Mouse (Mus musculus): ENCODE results near the gene Gnat2. TPM values are rescaled to one million over a fixed set of nuclear protein-coding genes. Genes with fewer than 3 reads are reported as not detected.

Gene Gnat2
- polyA plus RNA-seq, 1 experiment = 2.1 TPM

GRCm38 (mm10) chr3:108083904-108084407 is 8.6 kb upstream of the Gnat2 start:
- WGBS = 68% methylated on average over 4 of the region's 4 CpGs
- no peak for DNase-seq (ENCODE audit: low read depth, low spot score)

- WGBS = 6% methylated on average over 13 of the region's 13 CpGs
Measured at GRCm38 (mm10) chr3:108084767-108085270, 7.8 kb upstream of the Gnat2 start.

GRCm38 (mm10) chr3:108085281-108085720 is 7.3 kb upstream of the Gnat2 start:
- peak; percentile 84 for DNase-seq (ENCODE audit: low read depth, low spot score)

More at GRCm38 (mm10) chr3:108084767-108085270, 7.8 kb upstream of the Gnat2 start:
- DNase-seq (ENCODE audit: low read depth, low spot score) = no peak

GRCm38 (mm10) chr3:108085721-108086469 is 6.7 kb upstream of the Gnat2 start:
- under 1% methylated on average over 31 of the region's 31 CpGs for WGBS
- peak; percentile 60 for DNase-seq (ENCODE audit: low read depth, low spot score)

More at GRCm38 (mm10) chr3:108085281-108085720, 7.3 kb upstream of the Gnat2 start:
- under 1% methylated on average over 14 of the region's 14 CpGs for WGBS

GRCm38 (mm10) chr3:108086470-108086979 is 6.1 kb upstream of the Gnat2 start, which contains the start of gene Ampd2:
Gene Ampd2 (minus strand): TSS chr3:108086651.
- DNase-seq (ENCODE audit: low read depth, low spot score) = peak; percentile 64
- WGBS = under 1% methylated on average over 29 of the region's 29 CpGs

- no peak for DNase-seq (ENCODE audit: low read depth, low spot score)
- 88% methylated on average over 3 of the region's 3 CpGs for WGBS
Measured at GRCm38 (mm10) chr3:108087329-108087728, 5.3 kb upstream of the Gnat2 start.

- WGBS = 53% methylated on average over 5 of the region's 5 CpGs
- no peak for DNase-seq (ENCODE audit: low read depth, low spot score)
Measured at GRCm38 (mm10) chr3:108088842-108089380, 3.7 kb upstream of the Gnat2 start.

GRCm38 (mm10) chr3:108089916-108090315 is 2.7 kb upstream of the Gnat2 start:
- no peak for DNase-seq (ENCODE audit: low read depth, low spot score)
- WGBS = 46% methylated on average over 2 of the region's 2 CpGs

- no peak for DNase-seq (ENCODE audit: low read depth, low spot score)
- WGBS = 52% methylated on average over 2 of the region's 2 CpGs
Measured at GRCm38 (mm10) chr3:108090561-108090960, 2.0 kb upstream of the Gnat2 start.

- 82% methylated on average over 6 of the region's 6 CpGs for WGBS
Measured at GRCm38 (mm10) chr3:108092030-108092429, 559 bp upstream of the Gnat2 start.

GRCm38 (mm10) chr3:108093306-108093705 is 717 bp downstream of the Gnat2 start:
- no peak for DNase-seq (ENCODE audit: low read depth, low spot score)
- WGBS = 68% methylated on average over 6 of the region's 6 CpGs

More at GRCm38 (mm10) chr3:108092030-108092429, 559 bp upstream of the Gnat2 start:
- DNase-seq (ENCODE audit: low read depth, low spot score) = no peak

- 88% methylated on average over 1 of the region's 1 CpGs for WGBS
- no peak for DNase-seq (ENCODE audit: low read depth, low spot score)
Measured at GRCm38 (mm10) chr3:108094146-108094545, 1.6 kb downstream of the Gnat2 start.

GRCm38 (mm10) chr3:108094976-108095760 is 2.6 kb downstream of the Gnat2 start:
- no peak for DNase-seq (ENCODE audit: low read depth, low spot score)
- WGBS = 93% methylated on average over 12 of the region's 12 CpGs

- no peak for DNase-seq (ENCODE audit: low read depth, low spot score)
- WGBS = 57% methylated on average over 8 of the region's 8 CpGs
Measured at GRCm38 (mm10) chr3:108096226-108096625, 3.6 kb downstream of the Gnat2 start.

- DNase-seq (ENCODE audit: low read depth, low spot score) = no peak
- WGBS = 70% methylated on average over 10 of the region's 10 CpGs
Measured at GRCm38 (mm10) chr3:108096726-108097125, 4.1 kb downstream of the Gnat2 start.

- 86% methylated on average over 8 of the region's 8 CpGs for WGBS
- no peak for DNase-seq (ENCODE audit: low read depth, low spot score)
Measured at GRCm38 (mm10) chr3:108097656-108098055, 5.1 kb downstream of the Gnat2 start.

GRCm38 (mm10) chr3:108098316-108098715 is 5.7 kb downstream of the Gnat2 start:
- WGBS = 84% methylated on average over 6 of the region's 6 CpGs
- no peak for DNase-seq (ENCODE audit: low read depth, low spot score)

- WGBS = 42% methylated on average over 3 of the region's 3 CpGs
- DNase-seq (ENCODE audit: low read depth, low spot score) = no peak
Measured at GRCm38 (mm10) chr3:108101594-108101993, 9.0 kb downstream of the Gnat2 start.

- WGBS = 79% methylated on average over 6 of the region's 6 CpGs
- no peak for DNase-seq (ENCODE audit: low read depth, low spot score)
Measured at GRCm38 (mm10) chr3:108102075-108102474, 9.5 kb downstream of the Gnat2 start.

- WGBS = 89% methylated on average over 3 of the region's 3 CpGs
- no peak for DNase-seq (ENCODE audit: low read depth, low spot score)
Measured at GRCm38 (mm10) chr3:108105281-108105680, 12.7 kb downstream of the Gnat2 start.
